Mouse (Mus musculus): ENCODE results near the gene Klk13.

Klk13 gene

GRCm38 (mm10) chr7:43771916-43772315 lies 59.5 kb downstream of the Klk13 start:
- ATAC-seq (ENCODE audit: low TSS enrichment) = no peak

GRCm38 (mm10) chr7:43772901-43773300 lies 60.5 kb downstream of the Klk13 start:
- ATAC-seq (ENCODE audit: low TSS enrichment) = no peak

GRCm38 (mm10) chr7:43774364-43774763 lies 62.0 kb downstream of the Klk13 start, which contains the start of gene Klk11:
Gene Klk11, plus strand, starts transcription at chr7:43774604.
- ATAC-seq (ENCODE audit: low TSS enrichment) = no peak

GRCm38 (mm10) chr7:43774802-43775201 lies 62.4 kb downstream of the Klk13 start:
- ATAC-seq (ENCODE audit: low TSS enrichment) = no peak

GRCm38 (mm10) chr7:43775311-43776057 lies 63.1 kb downstream of the Klk13 start:
- ATAC-seq (ENCODE audit: low TSS enrichment) = no peak

GRCm38 (mm10) chr7:43776506-43776905 lies 64.1 kb downstream of the Klk13 start:
- ATAC-seq (ENCODE audit: low TSS enrichment) = no peak
